Mouse (Mus musculus) adipocyte (in vitro differentiated cells): Measurements from ENCODE around the gene Aqp9.

ENCODE experiments used
- DNase-seq: peaks from one replicate; pipeline ENCODE4 v3.0.0-alpha.2; 2016; ENCODE audit warnings: low spot score

Gene Aqp9

GRCm38 (mm10) chr9:71066491-71066890 is 102.0 kb downstream of the Aqp9 start:
- no peak for DNase-seq

- no peak for DNase-seq
Measured at GRCm38 (mm10) chr9:71065343-71065875, 103.1 kb downstream of the Aqp9 start.

GRCm38 (mm10) chr9:71064291-71064840 is 104.1 kb downstream of the Aqp9 start:
- no peak for DNase-seq

- peak; percentile 52 for DNase-seq
Measured at GRCm38 (mm10) chr9:71063551-71063950, 104.9 kb downstream of the Aqp9 start.

- DNase-seq, result no peak
Measured at GRCm38 (mm10) chr9:71062976-71063375, 105.5 kb downstream of the Aqp9 start.

GRCm38 (mm10) chr9:71062301-71062700 is 106.2 kb downstream of the Aqp9 start:
- DNase-seq, result peak; percentile 67
